Mouse (Mus musculus): ENCODE measurements at regions not wholly inside any gene's neighbourhood (a gene's known extent, or its start where the extent isn't known, plus 50 kb on each side); places are given as distances from the start of the nearest gene placed in this dataset.

DNA sequence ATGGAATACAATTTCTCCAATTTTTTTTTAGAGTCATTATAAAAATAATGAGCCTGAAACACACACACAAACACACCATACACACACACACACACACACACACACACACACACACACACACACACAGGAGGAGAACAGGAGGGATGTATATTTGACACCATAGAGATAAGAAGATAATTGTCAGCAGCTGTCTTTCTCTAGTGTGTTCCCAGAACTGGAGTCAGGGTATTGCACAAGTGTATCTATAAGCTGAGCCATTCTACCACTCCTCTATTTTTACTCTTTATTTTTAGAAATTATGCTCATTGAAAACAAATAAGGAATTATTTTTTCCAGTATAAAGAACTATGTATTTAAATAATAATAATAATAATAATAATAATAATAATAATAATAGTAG is 407.6 kb upstream of the Zic4 start:
- TF ChIP-seq CTCF (IDR thresholded peaks at IDR 0.05; ENCODE audit: low read depth) = no peak
- TF ChIP-seq EP300 (optimal IDR thresholded peaks at IDR 0.05) = no peak

All from stomach, postnatal 0 days (tissue).